Mouse (Mus musculus) stomach, embryonic 14.5 days (tissue): ENCODE measurements around the gene Poc1b. TPM values are rescaled to one million over a fixed set of nuclear protein-coding genes. Genes with fewer than 3 reads are reported as not detected.
"Not testable (repeated sequence)": the region's sequence is repeated elsewhere in the genome, so short reads cannot be mapped to it uniquely, and the experiment has no call there.

Source experiments
- ATAC-seq: fragments of 200-750 bp; cut with Nextera tagmentation; 2 replicates; pipeline ENCODE4 v1.8.0; 2017; ENCODE audit warnings: low read depth, moderate TSS enrichment; ENCODE audit not compliant: insufficient number of reproducible peaks, insufficient read depth, low FRiP score
- H3K27ac ChIP-seq: fragments of 300-500 bp; sonication (generic); 2 replicates; pipeline ENCODE4 v1.5.1; 2014; ENCODE audit warnings: mild to moderate bottlenecking, low read length, moderate library complexity, mixed read lengths
- H3K27me3 ChIP-seq: fragments of 300-500 bp; sonication (generic); 2 replicates; pipeline ENCODE4 v1.6.1; 2014; ENCODE audit warnings: low read length, control low read depth, mixed read lengths; ENCODE audit not compliant: control insufficient read depth, insufficient read depth
- H3K36me3 ChIP-seq: fragments of 300-500 bp; sonication (generic); 2 replicates; pipeline ENCODE4 v1.6.1; 2014; ENCODE audit warnings: mild to moderate bottlenecking, control low read depth, low read length, moderate library complexity, mixed read lengths; ENCODE audit not compliant: control insufficient read depth, insufficient read depth
- H3K4me1 ChIP-seq: fragments of 300-500 bp; sonication (generic); 2 replicates; pipeline ENCODE4 v1.6.1; 2014; ENCODE audit warnings: low read length, control low read depth, mixed read lengths; ENCODE audit not compliant: control insufficient read depth, insufficient read depth
- H3K4me2 ChIP-seq: fragments of 300-500 bp; sonication (generic); replicated peaks from 2 replicates; pipeline ENCODE4 v1.6.1; 2014; ENCODE audit warnings: low read depth, low read length, control low read depth
- H3K4me3 ChIP-seq: fragments of 300-500 bp; sonication (generic); 2 replicates; pipeline ENCODE4 v1.5.1; 2014; ENCODE audit warnings: low read depth, low read length, control low read depth
- H3K9ac ChIP-seq: fragments of 300-500 bp; sonication (generic); replicated peaks from 2 replicates; pipeline ENCODE4 v1.6.1; 2014; ENCODE audit warnings: low read depth, mild to moderate bottlenecking, control low read depth, low read length, moderate library complexity, mixed read lengths
- H3K9me3 ChIP-seq: fragments of 300-500 bp; sonication (generic); 2 replicates; pipeline ENCODE4 v1.6.1; 2016; ENCODE audit warnings: low read depth, low read length, control low read depth; ENCODE audit not compliant: control insufficient read depth
- WGBS: fragments of 180-500 bp; shearing (Covaris S2); extraction: QIAGEN DNeasy Blood & Tissue Kit; methylation state at CpG from one replicate; pipeline ENCODE4 v1.1.7; 2014; 5-methylcytosine and 5-hydroxymethylcytosine counted together
- polyA plus RNA-seq: library from polyadenylated mRNA; unstranded; fragments of >200 nt; fragmentation: Nextera tagmentation; extraction: Ambion mirVana; gene quantifications from 2 replicates; pipeline ENCODE4 v1.2.1, GENCODE M21; 2014

Poc1b gene
- polyA plus RNA-seq, 1 experiment from 2014 or later = 24.9 TPM

DNA sequence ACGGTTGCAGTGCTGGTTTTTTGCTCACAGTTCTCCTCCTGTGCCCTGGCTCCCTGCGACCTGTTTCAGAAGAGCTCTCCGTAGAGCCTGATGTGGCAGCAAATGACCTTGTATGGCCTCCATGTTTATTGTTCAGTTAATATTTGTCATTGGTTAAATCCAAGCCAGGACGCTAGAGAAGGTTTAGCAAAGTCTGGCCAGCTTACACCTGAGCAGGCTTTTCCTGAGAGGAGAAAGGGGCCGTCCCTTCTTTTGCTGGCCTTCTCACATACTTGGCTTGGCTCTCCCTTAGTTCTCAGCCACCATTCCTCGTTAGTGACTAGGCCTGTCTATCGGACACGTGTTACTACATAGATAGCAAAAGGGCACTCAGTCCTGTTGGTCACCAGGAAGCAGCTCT, 47.8 kb downstream of the Poc1b start:
- no peaks in the 10 kb centered on the region for H3K9me3 ChIP-seq
- no peak overlapping the region for H3K4me3 ChIP-seq
- no peak overlapping the region for H3K4me2 ChIP-seq
- H3K27me3 ChIP-seq = no peaks in the 10 kb centered on the region
- H3K27ac ChIP-seq = no peak overlapping the region
- 70% methylated on average over 8 of the region's 8 CpGs for WGBS
- H3K36me3 ChIP-seq = no peaks in the 10 kb centered on the region
- no peaks in the 10 kb centered on the region for H3K4me1 ChIP-seq
- no peak overlapping the region for H3K9ac ChIP-seq
- ATAC-seq = no peak

DNA sequence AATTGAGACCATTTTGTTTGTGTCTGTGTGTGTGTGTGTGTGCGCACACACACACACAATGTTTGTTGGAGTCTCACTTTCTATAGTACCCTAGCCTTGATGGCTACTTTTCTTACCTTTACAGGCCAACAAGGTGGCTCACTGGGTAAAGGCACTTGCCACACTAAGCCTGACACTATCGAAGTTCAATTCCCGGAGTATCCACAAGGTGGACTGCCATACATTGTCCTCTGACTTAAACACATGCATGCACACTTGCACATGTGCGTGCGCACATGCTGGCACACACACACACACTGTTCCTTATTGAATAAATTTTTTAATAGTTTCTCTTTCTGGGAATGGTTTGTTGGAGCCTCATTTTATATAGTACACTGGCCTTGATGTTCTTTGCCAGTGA, 50.0 kb downstream of the Poc1b start:
- Histone ChIP-seq H3K9me3 (no peaks in the 10 kb centered on the region), H3K36me3 (no peaks in the 10 kb centered on the region), H3K27me3 (no peaks in the 10 kb centered on the region), H3K9ac (no peak overlapping the region), H3K4me3 (no peak overlapping the region), H3K27ac (no peak overlapping the region), H3K4me1 (no peaks in the 10 kb centered on the region), H3K4me2 (no peak overlapping the region)
- ATAC-seq = no peak
- WGBS = 89% methylated on average over 5 of the region's 5 CpGs

DNA sequence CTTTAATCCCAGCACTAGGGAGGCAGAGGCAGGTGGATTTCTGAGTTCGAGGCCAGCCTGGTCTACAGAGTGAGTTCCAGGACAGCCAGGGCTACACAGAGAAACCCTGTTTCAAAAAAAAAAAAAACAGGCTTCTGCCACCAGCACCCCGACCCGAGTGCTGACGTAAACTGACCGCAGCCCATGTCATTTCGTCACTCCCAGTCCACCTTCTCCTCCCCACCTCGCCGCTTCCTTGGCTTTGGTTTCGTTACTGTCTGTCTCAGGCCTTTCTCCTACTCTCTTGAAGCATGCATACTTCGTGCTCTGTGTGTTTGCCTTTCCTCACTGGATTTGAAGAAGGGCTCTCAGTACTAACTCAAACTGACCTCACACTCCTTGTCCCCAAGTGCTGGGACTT, 50.9 kb downstream of the Poc1b start:
- not testable (repeated sequence) for H3K4me2 ChIP-seq, H3K9ac ChIP-seq, H3K36me3 ChIP-seq, ATAC-seq, H3K9me3 ChIP-seq, H3K4me3 ChIP-seq, H3K27me3 ChIP-seq, H3K27ac ChIP-seq, H3K4me1 ChIP-seq
- WGBS = 95% methylated on average over 10 of the region's 10 CpGs

DNA sequence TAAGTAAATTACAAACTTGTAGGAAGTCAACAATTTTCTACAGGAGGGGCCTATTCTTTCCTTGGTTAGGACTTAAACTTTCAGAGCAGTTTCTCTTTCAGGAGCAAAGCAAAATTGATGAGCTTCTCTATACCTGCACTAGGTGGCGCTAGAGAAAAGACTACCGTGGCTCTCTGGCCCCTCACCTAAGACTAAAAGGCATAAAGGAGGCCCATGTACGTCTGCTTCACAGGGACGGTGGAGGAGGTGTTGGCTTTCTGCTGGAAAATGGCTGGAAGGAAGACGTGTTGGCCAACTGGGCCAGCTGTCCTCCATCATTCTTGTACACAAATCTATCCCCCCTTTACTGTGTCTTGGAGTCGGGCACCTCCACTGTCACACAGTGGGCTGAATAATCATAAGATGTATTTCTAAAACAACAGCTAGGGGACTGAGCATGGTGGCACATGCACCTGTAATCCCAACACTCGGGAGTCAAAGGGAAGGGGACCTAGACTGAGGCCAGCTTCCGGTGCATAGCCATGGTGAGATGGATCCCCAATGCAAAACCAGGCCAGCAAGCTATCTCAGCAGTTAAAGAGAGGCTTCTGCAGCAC, 55.2 kb downstream of the Poc1b start:
- no peaks in the 10 kb centered on the region for H3K9me3 ChIP-seq
- no peak overlapping the region for H3K27ac ChIP-seq
- H3K4me1 ChIP-seq = 0 out of 2 replicates have a peak, but pooled peaks cover 4% of the 10 kb centered on the region
- H3K36me3 ChIP-seq = no peaks in the 10 kb centered on the region
- H3K4me2 ChIP-seq = no peak overlapping the region
- no peak overlapping the region for H3K9ac ChIP-seq
- no peaks in the 10 kb centered on the region for H3K27me3 ChIP-seq
- H3K4me3 ChIP-seq = no peak overlapping the region
- 43% methylated on average over 8 of the region's 8 CpGs for WGBS
- ATAC-seq = no peak

DNA sequence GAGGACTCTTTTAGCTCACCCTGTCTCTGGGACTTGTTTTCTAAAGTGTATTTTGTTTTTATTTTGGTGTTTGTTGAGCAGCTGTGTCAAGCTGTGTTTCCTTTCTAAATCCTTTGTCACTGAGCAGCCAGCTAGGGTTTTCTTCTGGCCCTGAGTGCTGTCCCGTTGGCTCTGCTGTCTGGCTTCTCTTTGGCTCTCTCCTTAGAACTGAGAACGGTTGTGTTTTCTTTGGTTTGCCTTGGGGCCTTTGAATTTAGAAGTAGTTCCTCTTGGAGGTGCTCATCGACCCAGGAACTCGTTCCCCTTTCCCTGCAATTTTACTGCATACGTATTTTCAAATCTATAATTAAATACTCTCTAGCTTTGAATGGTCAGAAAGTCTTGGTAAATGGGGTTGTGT, 56.2 kb downstream of the Poc1b start:
- H3K4me2 ChIP-seq = no peak overlapping the region
- H3K36me3 ChIP-seq = no peaks in the 10 kb centered on the region
- H3K4me1 ChIP-seq = 0 out of 2 replicates have a peak, but pooled peaks cover 4% of the 10 kb centered on the region
- H3K4me3 ChIP-seq = no peak overlapping the region
- no peaks in the 10 kb centered on the region for H3K9me3 ChIP-seq
- 91% methylated on average over 5 of the region's 5 CpGs for WGBS
- ATAC-seq = no peak
- no peaks in the 10 kb centered on the region for H3K27me3 ChIP-seq
- H3K27ac ChIP-seq = no peak overlapping the region
- no peak overlapping the region for H3K9ac ChIP-seq

DNA sequence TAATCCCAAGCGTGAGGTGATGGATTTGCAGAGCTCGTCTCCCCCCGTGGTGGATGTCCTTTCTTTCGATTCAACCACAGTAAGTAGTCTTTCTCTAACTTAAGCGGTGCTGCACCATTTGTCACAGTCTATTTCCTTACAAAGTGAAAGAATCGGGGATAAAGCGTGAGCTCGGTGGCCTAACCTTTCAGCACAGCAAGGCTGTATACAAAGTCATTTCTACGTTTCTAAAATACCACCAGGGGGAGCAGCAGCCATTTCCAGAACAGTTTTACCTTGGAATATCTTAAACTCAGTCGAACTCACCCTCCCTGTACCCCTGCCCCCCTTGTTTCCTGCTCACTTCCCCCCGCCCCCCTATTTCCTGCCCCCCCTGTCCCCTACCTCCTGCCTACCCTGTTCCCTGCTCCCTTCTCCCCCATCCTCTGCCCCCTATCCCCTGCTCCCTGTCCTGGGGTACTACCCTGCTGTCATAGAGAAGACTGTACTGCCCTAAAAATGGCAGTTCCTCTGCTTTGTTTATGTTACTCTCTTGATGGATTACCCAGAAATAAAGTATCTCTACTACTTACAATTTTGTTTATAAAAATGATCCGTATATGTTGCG, 58.1 kb downstream of the Poc1b start:
- Histone ChIP-seq H3K27ac (no peak overlapping the region), H3K4me2 (no peak overlapping the region), H3K36me3 (no peaks in the 10 kb centered on the region), H3K4me1 (0 out of 2 replicates have a peak, but pooled peaks cover 10% of the 10 kb centered on the region), H3K4me3 (no peak overlapping the region), H3K27me3 (no peaks in the 10 kb centered on the region), H3K9ac (no peak overlapping the region), H3K9me3 (no peaks in the 10 kb centered on the region)
- no peak; the same call in 1 of the 2 replicates for ATAC-seq
- WGBS = 27% methylated on average over 13 of the region's 13 CpGs

DNA sequence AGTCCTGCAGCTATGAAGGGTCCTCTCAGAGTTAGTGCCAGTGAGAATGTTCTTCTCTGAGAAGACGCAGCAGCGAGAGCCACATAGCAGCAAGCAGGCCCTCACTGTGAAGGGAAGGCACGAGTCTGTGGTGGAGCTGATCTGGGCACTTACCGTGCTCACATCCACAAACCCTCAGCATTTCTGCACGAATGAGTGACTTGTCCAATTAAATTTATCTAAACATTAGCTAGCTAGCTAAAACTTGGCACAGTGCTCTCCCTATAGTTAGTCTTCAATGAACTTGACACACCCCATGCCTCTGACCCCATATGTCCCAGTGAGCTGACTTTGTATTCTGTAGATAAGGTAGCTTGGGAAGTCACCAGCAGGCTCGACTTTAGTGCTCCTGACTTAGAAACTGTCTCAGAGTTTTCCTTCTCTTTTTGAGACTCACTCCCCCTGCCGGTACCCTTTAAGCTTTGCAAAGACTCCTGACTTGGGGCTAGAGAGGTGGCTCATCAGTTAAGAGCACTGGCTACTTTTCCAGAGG, 59.0 kb downstream of the Poc1b start:
- no peak for ATAC-seq
- WGBS = 53% methylated on average over 7 of the region's 7 CpGs
- no peak overlapping the region for H3K4me2 ChIP-seq
- H3K4me3 ChIP-seq = no peak overlapping the region
- peak overlapping the region; percentile 22; the same call in 1 of the 2 replicates for H3K27ac ChIP-seq
- H3K36me3 ChIP-seq = no peaks in the 10 kb centered on the region
- H3K4me1 ChIP-seq = 0 out of 2 replicates have a peak, but pooled peaks cover 10% of the 10 kb centered on the region
- H3K9ac ChIP-seq = no peak overlapping the region
- H3K27me3 ChIP-seq = no peaks in the 10 kb centered on the region
- H3K9me3 ChIP-seq = no peaks in the 10 kb centered on the region

DNA sequence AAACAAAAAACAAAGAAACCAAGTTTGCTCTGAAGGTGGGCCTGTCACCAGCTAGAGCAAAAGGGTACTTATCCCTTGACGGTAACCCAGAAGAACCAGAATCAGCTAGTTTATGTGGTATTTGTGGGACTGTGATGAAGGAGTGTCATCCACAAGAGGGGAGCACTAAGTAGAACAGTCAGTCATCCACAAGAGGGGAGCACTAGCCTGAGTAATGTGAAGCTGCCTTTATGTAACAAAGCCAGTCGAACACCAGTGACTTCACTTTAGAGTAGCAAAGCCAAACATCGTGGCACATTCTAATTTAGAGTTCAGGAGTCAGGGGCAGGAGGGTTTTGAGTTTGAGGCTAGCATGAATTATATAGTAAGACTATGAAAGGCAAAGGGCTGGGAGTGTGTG, 59.6 kb downstream of the Poc1b start:
- Histone ChIP-seq H3K4me2 (no peak overlapping the region), H3K27ac (no peak overlapping the region), H3K27me3 (no peaks in the 10 kb centered on the region), H3K36me3 (no peaks in the 10 kb centered on the region), H3K9ac (no peak overlapping the region), H3K4me3 (no peak overlapping the region), H3K9me3 (no peaks in the 10 kb centered on the region), H3K4me1 (peaks cover 14% of the 10 kb centered on the region; the same call in 1 of the 2 replicates)
- WGBS = 62% methylated on average over 3 of the region's 3 CpGs
- no peak for ATAC-seq
